Mouse (Mus musculus): ENCODE measurements at regions not wholly inside any gene's neighbourhood (a gene's known extent, or its start where the extent isn't known, plus 50 kb on each side); places are given as distances from the start of the nearest gene placed in this dataset.
A peak's percentile ranks its signal among the peaks of the same experiment; 100 is the strongest.

DNA sequence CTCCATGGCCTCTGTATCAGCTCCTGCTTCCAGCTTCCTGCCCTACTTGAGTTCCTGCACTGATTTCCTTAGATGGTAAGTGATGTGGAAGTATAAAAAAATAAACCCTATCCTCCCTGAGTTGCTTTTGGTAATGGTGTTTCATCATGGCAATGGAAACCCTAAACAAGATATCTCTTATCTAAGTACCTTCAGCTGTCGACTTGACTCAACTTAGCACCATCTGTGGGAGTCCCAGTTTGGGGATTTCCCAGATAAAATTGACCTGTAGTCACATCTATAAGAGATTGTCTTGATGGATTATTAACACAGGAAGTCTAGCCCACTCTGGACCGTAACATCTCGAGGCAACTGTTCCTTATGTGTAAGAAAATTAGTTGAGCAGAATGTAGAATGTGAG is 570.2 kb upstream of the Gm10306 start:
- DNase-seq (ENCODE audit: low spot score): no peak

- no peak for DNase-seq (ENCODE audit: low spot score)
These were observed 566.0 kb upstream of the Gm10306 start for GRCm38 (mm10) chr4:93990273-93990869.

- no peak for DNase-seq (ENCODE audit: low spot score)
These were observed 550.5 kb upstream of the Gm10306 start for GRCm38 (mm10) chr4:94005818-94006217.

GRCm38 (mm10) chr4:94007088-94007768 is 549.1 kb upstream of the Gm10306 start:
- DNase-seq (ENCODE audit: low spot score): peak; percentile 14

DNA sequence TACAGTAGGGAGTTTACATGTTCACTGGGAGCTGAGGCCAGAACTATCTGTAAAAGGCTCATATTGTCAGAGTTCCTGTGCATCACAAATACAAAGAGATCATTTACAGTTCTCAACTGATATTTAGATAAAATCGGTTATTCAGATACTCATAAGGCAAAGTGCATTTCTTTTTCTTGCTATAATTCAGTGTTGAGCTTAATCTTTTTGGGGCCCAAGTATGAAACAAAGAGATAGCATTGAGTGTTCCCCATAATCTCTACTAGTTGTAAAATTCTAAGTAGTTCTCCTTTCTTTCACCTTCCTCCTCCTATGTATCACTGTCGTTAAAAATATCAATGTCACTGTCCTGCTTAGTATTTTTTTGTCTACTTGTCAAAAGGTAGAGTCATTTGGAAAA is 540.6 kb upstream of the Gm10306 start:
- no peak for DNase-seq (ENCODE audit: low spot score)

- DNase-seq (ENCODE audit: low spot score): no peak
These were observed 538.6 kb upstream of the Gm10306 start for GRCm38 (mm10) chr4:94017702-94018101.

GRCm38 (mm10) chr4:94049629-94050310 is 506.6 kb upstream of the Gm10306 start:
- DNase-seq (ENCODE audit: low spot score): no peak

DNA sequence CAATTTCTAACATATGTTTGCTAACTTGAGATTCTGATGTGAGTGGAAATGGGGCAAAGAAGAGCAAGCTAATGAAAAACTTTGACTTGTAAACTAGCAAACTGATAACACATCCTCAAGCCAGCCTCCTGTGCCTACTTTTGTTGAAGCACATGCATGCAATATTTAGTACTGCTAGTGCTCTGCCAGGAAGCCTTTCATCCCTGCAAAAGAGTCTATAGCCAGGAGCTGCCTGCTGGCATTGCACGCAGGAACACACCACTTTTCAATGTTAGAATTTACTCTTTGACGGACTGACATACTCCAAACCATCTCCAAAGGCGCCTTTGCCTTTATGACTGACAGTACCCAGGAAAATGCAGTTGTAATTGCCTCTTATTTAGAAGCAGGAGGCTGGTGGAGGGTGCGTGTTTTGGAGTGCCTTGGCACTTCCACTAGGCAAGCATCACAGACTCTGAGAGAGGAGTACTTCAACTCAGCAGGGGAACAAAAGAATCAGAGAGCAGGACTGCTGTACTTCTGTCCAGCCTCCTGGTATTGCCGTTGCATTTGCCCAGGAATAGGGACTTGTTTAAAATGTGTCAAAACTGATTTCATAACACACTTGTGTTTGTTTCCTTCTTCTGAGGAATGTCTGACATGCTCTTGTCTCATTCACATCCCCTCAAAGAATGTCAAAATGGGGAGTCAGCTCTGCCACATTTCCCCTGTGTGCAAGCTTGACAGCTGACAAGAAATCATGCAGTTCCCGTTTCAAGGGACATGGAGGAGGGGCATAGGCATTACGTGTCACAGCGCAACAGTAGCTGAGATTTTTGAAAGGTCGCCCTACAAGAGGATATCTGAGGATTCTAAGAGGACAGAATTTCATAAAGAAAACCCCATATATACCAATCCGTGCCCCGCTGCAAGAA is 503.8 kb upstream of the Gm10306 start:
- no peak for DNase-seq (ENCODE audit: low spot score)

DNA sequence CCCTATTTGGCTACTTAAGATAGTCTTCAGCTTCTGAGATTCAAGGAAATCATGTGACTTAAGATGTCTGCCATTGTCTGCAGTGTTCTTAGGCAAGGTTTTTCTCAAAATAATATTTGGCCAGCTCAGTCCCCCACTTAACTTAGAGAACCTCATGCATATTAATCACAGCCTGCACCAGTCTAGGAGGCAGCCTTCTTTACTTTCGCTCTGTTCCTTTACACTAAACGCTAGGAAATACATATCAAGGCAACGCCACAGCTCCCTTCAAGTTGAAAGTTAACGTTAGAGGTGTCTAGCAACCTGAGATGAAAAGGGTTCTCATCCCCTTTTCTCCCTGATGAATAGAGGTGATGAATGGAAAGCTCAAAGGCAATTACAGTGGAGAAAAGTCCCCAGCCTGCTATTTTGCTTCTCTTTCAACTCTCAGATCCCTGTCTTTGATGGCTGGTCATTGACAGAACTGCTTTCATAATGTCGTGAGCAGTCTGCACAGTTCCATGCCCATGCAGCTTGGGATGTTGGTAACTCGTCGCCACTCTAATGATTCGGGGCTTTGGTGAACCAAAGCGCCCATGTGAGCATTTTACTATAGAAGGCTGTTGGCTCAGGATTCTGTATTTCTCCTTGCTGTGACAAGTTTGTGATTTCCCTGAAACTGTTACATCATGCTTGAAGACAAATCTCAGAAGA is 483.0 kb upstream of the Gm10306 start:
- DNase-seq (ENCODE audit: low spot score): no peak

DNA sequence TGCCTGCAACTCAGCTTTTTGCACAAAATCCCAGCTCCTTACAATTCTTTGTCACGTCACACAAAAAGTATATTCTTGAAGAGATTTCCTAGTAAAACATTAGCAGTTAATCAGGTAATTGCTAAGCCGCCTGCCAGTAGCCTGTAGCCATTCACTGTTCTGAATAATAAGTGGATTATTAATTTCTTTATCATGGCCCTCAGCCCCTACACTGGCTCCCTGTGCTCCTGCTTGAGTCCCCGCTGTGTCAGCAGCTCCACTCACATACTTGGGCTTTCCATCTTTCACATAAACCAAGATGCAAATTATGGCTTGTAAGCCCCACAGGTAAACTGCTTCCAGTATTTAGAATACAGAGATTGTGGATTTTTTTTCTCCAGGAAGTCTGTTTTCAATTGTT is 473.5 kb upstream of the Gm10306 start:
- no peak for DNase-seq (ENCODE audit: low spot score)

DNA sequence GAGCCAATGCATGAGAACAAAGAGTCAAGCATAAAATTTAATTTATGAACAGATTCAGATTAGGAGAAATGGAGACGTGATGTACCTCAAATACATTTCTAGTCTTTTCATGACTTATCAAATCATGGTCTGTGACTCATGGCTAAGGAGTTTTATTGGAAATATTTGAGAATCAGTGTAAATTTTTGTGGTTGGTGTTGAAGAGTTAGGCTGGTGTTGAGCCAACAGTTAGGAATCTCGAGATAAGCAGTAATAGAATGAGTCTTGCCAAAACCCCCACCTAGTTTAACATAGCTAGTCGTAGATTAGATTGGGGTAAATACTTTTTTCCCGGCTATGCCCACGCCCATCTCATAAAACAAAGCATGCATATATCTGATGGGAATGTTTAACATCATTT is 462.0 kb upstream of the Gm10306 start:
- DNase-seq (ENCODE audit: low spot score): peak; percentile 23

DNA sequence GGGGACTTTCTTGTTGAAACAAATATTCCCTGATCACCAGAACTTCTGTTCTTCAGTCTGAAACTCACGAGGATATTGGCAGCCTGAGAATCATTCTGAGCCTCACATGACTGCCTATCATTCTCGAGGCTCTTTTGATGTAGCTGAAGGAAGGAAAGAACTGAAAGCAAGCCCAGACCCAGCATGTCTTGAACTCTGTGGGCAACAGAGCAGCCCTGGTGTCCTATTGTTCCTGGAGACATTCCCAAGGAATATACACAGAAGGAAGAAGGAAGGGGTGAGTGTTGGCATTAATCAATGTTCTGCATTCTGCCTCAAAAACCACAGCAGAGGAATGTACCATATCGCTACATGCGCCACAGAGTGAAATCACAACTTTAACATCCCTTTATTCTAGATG is 449.4 kb upstream of the Gm10306 start:
- no peak for DNase-seq (ENCODE audit: low spot score)

- DNase-seq (ENCODE audit: low spot score): no peak
These were observed 439.5 kb upstream of the Gm10306 start for GRCm38 (mm10) chr4:94116881-94117280.

DNA sequence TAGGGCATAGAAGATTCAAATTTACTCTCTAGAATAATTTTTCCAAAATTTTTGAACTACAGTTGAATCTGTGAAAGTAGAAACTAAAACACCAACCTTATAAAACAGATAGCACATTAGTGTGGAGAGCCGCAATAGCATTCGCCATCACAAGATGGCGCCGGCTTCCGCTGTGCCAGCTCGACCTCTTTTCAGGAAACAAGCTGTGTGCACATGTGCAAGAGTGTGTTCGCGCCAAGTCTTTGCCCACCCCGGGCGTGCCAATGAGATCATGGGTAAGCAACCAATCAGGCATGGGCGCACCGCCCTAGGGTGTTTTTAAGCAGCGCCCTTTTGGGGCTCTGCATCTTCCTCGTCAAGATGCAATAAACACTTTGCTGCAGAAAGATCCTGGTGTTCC is 432.2 kb upstream of the Gm10306 start:
- no peak for DNase-seq (ENCODE audit: low spot score)

GRCm38 (mm10) chr4:94137921-94138320 is 418.4 kb upstream of the Gm10306 start:
- DNase-seq (ENCODE audit: low spot score): no peak

- no peak for DNase-seq (ENCODE audit: low spot score)
These were observed 411.2 kb upstream of the Gm10306 start for GRCm38 (mm10) chr4:94144901-94145801.

GRCm38 (mm10) chr4:94147964-94148533 is 408.3 kb upstream of the Gm10306 start:
- no peak for DNase-seq (ENCODE audit: low spot score)

DNA sequence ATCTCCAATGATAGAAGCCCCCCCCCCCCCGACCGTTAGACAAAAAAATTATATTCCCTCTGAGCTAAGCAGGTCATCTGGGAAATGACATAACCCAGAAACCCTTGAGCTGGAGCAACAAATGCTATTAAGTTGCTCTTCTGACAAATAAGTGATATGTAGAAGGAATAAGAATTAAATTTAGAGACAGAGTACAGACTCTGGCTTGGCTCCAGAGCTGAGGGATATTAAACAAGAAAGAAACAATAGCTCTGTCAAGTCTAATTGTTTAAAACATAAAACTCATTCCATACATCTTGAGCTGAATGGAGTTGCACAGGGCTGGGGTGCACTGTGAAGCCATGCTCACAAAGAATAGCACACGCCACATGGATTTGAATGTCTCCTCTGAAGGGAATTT is 407.3 kb upstream of the Gm10306 start:
- DNase-seq (ENCODE audit: low spot score): no peak

- DNase-seq (ENCODE audit: low spot score): peak; percentile 5
These were observed 395.7 kb upstream of the Gm10306 start for GRCm38 (mm10) chr4:94160620-94161019.

GRCm38 (mm10) chr4:94173096-94173495 is 383.2 kb upstream of the Gm10306 start:
- DNase-seq (ENCODE audit: low spot score): no peak

Data from urinary bladder, postnatal 14 days (tissue).